Mouse (Mus musculus) embryonic stem cell, embryonic (primary cell): ENCODE measurements around the gene Ankrd13c.

Experiments
- CTCF ChIA-PET, 4 experiments: fragments of 300-600 bp in 2 of 4; fragments of 350-600 bp in 2 of 4; sonication (Branson Sonifier 250); formaldehyde crosslinking; loops; one replicate each; lab custom pipeline; 2022; ENCODE audit warnings: inconsistent platforms in 2 of 4; lab: Charles Lee
- POLR2A ChIA-PET, 4 experiments: fragments of 300-600 bp in 2 of 4; fragments of 350-600 bp in 2 of 4; sonication (Branson Sonifier 250); formaldehyde crosslinking; loops; one replicate each; lab custom pipeline; 2022; ENCODE audit warnings: antibody characterized with exemption in 4 of 4, inconsistent platforms in 1 of 4; lab: Charles Lee

The Ankrd13c gene

GRCm38 (mm10) chr3:158009762-158010320, 62.8 kb downstream of the Ankrd13c start:
- ChIA-PET CTCF (interaction anchor here in 1 of 4 experiments (0.6 to 1.2 kb wide), 2 partner anchors 78 to 157 kb away, joined by 3 to 7 read pairs; no protein-coding TSS in a partner anchor), POLR2A (interaction anchor here in 2 of 4 experiments (0.8 to 5.2 kb wide), 18 partner anchors 10 to 117 kb away, joined by 3 to 55 read pairs (median 4); partner anchors contain the start of genes Lrrc40 (in 2 of the 2) and Srsf11 (in 2 of the 2))

- POLR2A ChIA-PET: interaction anchor here in 3 of 4 experiments (0.6 to 5.3 kb wide), 32 partner anchors 8 to 497 kb away, joined by 3 to 38 read pairs (median 6); partner anchors contain the start of genes Ankrd13c (in 2 of the 3), Cth (in 1 of the 3) and Zranb2 (in 1 of the 3)
- CTCF ChIA-PET: interaction anchor here in 1 of 4 experiments (0.7 kb wide), 1 partner anchor 10 kb away, joined by 5 read pairs; no protein-coding TSS in a partner anchor
Observed at GRCm38 (mm10) chr3:158031371-158031925, 84.4 kb downstream of the Ankrd13c start.

GRCm38 (mm10) chr3:158032106-158032505, 85.1 kb downstream of the Ankrd13c start:
- ChIA-PET POLR2A (interaction anchor here in 3 of 4 experiments (0.6 to 5.3 kb wide), 26 partner anchors 12 to 498 kb away, joined by 3 to 38 read pairs (median 6); partner anchors contain the start of genes Ankrd13c (in 2 of the 3), Cth (in 1 of the 3) and Zranb2 (in 1 of the 3)), CTCF (no interaction called here)

GRCm38 (mm10) chr3:158035866-158036265, 88.8 kb downstream of the Ankrd13c start:
- POLR2A ChIA-PET: interaction anchor here (0.5 to 4.4 kb wide), 58 partner anchors 9 to 502 kb away, joined by 3 to 64 read pairs (median 6); partner anchors contain the start of genes Ankrd13c (in 4 of the 4), Cth (in 1 of the 4) and Zranb2 (in 1 of the 4)
- CTCF ChIA-PET: interaction anchor here in 2 of 4 experiments (0.5 to 0.6 kb wide), 3 partner anchors 83 to 1042 kb away, joined by 3 to 4 read pairs (median 3); no protein-coding TSS in a partner anchor

GRCm38 (mm10) chr3:158036329-158036988, 89.4 kb downstream of the Ankrd13c start, which contains the start of the genes Srsf11 and Lrrc40:
TSS of gene Srsf11 (minus strand) at chr3:158036639.
TSS of gene Lrrc40 (plus strand) at chr3:158036662.
- POLR2A ChIA-PET: interaction anchor here (0.5 to 4.4 kb wide), 68 partner anchors 8 to 1459 kb away, joined by 3 to 64 read pairs (median 5); partner anchors contain the start of genes Ankrd13c (in 4 of the 4), Cth (in 1 of the 4), Depdc1a (in 1 of the 4) and Zranb2 (in 1 of the 4)
- CTCF ChIA-PET: interaction anchor here in 2 of 4 experiments (0.5 to 0.6 kb wide), 2 partner anchors 105 to 1042 kb away, joined by 3 read pairs; no protein-coding TSS in a partner anchor

- ChIA-PET POLR2A (interaction anchor here (0.6 to 4.4 kb wide), 12 partner anchors 10 to 430 kb away, joined by 3 to 64 read pairs (median 4); partner anchors contain the start of gene Ankrd13c (in 3 of the 4)), CTCF (interaction anchor here in 1 of 4 experiments (0.6 kb wide), 1 partner anchor 140 kb away, joined by 4 read pairs; no protein-coding TSS in a partner anchor)
Observed at GRCm38 (mm10) chr3:158038106-158038505, 91.1 kb downstream of the Ankrd13c start.

GRCm38 (mm10) chr3:158040755-158041154, 93.7 kb downstream of the Ankrd13c start:
- ChIA-PET CTCF (interaction anchor here in 1 of 4 experiments (0.6 kb wide), 1 partner anchor 755 kb away, joined by 11 read pairs; no protein-coding TSS in a partner anchor), POLR2A (interaction anchor here in 2 of 4 experiments (1.2 to 1.4 kb wide), 2 partner anchors 13 to 94 kb away, joined by 3 to 5 read pairs; partner anchors contain the start of gene Ankrd13c (in 1 of the 2))

- CTCF ChIA-PET: no interaction called here
- POLR2A ChIA-PET: interaction anchor here in 2 of 4 experiments (1.0 to 2.9 kb wide), 3 partner anchors 13 kb away, joined by 3 to 14 read pairs (median 12); partner anchors contain the start of genes Lrrc40 (in 2 of the 2) and Srsf11 (in 2 of the 2)
Observed at GRCm38 (mm10) chr3:158049508-158049907, 102.5 kb downstream of the Ankrd13c start.
